Mouse (Mus musculus): ENCODE results near the gene Rtl8a.
"Not testable (repeated sequence)": the region's sequence is repeated elsewhere in the genome, so short reads cannot be mapped to it uniquely, and the experiment has no call there.

Gene Rtl8a

DNA sequence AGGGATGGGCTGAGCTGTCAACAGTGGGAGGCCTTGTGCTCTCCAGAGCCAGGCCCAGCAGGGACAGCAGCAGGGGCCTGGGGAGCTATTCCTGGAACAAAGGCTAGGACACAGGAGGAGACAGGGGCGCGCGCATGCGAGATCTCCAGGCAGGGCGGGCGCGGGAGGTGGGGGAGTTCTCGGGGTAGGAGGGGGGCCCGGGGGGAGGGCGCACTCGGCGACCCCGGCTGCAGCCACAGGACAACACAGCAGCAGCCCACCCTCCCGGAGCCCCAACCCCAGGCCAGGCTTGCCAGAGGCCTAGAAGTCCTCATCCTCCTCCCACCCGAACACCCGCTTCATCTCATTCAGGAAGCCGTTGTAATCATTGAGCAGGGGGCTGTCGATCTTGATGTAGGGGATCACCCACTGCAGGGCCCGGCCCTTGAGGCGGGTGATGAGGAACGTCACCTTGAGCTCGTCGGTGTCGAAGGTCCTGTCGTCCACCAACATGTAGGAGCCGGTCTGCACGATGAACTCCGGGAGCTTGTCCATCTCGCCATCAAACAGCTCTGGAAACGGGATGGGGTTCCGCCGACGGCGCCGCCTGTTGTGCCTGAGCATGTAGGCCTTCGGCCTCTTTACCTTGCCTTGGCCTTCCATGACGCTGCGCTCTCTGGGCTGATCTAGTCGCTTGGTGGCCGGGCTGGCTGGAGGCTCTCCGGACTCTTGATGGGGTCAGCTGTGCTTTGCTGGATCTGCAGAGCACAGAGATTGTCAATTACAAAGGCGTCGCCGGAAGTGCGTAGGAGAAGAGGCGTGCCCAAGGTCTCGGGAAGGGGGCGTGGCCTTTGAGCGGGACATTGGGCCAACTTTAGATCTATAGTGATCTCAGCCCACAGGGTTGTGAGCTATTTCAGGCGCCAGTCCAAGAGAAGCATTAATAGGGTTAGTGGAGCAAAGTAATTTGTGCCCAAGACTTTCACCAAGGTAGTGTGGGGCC lies at the start of gene Rtl8a:
Gene Rtl8a (minus strand): TSS at position 703 of the 982 bp plus-strand sequence.
- peak; percentile 49 to 55 for DNase-seq (ENCODE audit: low spot score in 2 of 2)

DNA sequence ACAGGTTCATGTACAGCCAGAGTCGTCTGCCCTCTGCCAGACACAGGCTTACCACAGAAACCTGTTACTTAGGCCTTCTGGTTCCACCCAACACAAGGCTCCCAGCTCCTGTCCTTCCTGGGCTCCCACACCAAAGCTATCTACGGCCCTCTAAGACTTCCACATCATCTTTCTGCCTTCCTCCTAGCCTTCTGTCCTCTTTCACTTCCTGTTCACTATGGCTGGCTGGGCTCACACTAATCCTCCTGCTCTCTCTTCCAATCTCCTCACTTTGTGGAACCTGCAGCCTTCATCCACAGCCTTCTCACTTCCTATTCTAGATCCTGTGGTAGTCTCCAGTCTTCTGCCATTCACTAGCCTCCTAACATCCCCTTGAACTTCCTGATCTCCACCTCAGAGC lies 49.7 kb upstream of the Rtl8a start:
- DNase-seq (ENCODE audit: low spot score in 2 of 2): no peak

DNA sequence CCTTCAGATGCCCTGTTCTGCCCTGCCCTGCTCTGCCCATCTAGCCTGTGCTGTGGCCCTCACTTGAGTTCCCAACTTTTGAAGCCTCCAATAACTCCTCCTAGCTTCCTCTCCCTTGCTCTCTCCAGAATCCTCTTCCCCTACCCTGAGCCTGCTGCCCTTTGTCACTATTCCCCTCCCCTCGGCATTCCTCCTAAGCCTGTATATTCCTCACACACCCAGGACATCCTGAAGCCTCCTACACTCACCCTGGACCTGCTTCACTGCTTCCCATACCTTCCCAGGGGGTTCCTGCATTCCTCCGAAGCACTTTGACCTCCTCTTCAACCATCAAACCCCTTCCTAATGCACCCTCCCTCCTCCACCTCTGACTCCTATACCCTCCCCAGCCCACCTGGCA lies 48.6 kb upstream of the Rtl8a start:
- no peak for DNase-seq (ENCODE audit: low spot score in 2 of 2)

DNA sequence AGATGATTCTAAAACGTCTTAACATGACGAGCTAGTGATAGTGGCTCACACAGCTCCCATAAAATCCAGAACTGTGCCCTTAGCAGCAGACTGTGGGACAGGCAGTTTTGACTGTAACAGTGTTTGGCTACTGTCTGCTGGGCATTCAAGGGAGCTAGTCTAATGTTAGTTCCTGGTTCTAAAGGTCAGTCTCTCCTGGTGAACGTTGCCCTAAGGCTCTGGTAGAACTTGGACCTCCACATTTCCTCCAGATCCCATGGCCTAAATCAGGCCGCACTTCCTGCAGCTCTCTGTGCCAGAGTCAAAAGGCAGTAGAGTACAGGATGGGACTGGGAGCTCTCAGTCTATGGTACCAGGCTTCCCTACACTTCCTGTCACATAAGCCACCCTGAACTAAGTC lies 41.2 kb upstream of the Rtl8a start:
- DNase-seq (ENCODE audit: low spot score in 2 of 2): not testable (repeated sequence)

DNA sequence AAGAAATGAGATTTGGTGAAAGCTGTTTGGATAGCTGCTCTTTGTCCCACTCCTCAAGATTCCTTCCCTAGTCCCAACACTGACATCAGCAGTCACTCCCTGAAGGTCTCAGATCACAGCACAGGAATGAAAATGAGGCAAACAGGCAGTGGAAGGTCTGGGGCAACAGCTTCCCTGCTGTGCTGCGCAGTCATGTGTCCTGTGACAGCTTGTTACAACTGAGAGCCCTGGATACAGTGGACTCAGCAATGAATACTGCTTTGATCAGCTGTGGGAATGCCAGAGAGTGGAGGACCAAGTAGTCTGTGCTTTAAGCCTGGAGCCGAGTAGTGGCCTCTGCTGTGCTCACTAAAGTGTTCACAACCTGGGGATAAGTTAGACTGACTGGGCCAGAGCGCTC lies 39.2 kb upstream of the Rtl8a start:
- not testable (repeated sequence) for DNase-seq (ENCODE audit: low spot score in 2 of 2)

DNA sequence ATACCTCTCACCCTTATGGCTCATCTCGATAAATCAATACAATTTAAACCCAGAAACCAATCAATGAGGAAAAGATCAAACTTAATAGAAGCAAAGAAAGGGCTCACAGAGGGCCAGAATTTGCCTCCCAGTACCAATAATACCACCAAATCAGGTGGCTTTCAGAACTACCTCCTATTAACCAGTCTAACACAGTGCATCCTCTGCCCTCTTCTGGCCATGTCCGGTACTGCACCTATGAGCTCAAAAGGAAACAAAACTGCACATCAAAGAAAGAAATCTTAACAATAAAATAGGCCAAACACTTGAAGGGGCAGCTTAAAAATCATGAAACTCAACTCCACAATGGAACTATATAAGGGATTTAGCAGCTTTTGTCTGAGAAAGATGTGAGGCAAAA lies 33.5 kb upstream of the Rtl8a start:
- DNase-seq (ENCODE audit: low spot score in 2 of 2): peak; percentile 29 to 62

DNA sequence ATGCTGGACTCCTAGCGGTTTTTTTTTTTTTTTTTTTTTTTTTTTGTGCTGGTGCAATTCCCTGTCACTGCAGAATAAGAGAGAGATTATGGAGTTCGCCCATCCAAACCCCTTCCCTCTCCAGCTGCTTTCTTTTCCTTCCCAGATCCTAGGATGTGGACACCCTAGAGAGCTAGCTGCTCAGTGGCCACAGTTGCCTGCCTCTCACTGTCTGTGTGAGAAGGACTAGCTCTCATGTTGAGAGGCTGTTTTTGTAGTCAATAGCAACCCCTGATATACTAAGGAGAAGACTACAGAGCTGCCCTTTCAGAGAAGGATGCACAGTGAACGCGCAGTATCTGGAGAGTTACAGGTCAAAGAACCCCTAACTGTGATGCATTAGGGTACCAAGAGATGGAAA lies 27.2 kb upstream of the Rtl8a start:
- not testable (repeated sequence) for DNase-seq (ENCODE audit: low spot score in 2 of 2)

DNA sequence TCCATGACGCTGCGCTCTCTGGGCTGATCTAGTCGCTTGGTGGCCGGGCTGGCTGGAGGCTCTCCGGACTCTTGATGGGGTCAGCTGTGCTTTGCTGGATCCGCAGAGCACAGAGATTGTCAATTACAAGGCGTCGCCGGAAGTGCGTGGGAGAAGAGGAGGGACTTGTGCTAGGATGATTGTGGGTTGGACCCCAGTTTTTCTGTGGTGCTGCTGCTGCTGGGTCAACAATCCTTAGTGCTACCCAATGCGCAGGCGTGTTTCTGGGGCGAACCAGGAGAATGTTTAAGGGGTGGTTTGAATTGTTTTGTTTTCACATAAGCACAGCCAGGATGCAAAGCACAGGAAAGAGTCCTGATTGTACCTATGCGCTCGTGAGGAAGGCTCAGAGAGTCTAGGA lies 26.8 kb upstream of the Rtl8a start, which contains the start of gene Rtl8b:
Gene Rtl8b (minus strand): TSS at position 115 of the 400 bp plus-strand sequence.
- DNase-seq (ENCODE audit: low spot score in 2 of 2): peak; percentile 51 to 57

DNA sequence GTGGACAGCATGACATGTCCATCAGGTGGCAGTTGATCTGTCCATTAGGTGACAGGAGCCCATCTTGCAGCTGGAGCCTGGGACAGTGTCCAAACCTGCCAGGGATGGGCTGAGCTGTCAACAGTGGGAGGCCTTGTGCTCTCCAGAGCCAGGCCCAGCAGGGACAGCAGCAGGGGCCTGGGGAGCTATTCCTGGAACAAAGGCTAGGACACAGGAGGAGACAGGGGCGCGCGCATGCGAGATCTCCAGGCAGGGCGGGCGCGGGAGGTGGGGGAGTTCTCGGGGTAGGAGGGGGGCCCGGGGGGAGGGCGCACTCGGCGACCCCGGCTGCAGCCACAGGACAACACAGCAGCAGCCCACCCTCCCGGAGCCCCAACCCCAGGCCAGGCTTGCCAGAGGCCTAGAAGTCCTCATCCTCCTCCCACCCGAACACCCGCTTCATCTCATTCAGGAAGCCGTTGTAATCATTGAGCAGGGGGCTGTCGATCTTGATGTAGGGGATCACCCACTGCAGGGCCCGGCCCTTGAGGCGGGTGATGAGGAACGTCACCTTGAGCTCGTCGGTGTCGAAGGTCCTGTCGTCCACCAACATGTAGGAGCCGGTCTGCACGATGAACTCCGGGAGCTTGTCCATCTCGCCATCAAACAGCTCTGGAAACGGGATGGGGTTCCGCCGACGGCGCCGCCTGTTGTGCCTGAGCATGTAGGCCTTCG lies 26.2 kb upstream of the Rtl8a start:
- DNase-seq (ENCODE audit: low spot score in 2 of 2): not testable (repeated sequence)

DNA sequence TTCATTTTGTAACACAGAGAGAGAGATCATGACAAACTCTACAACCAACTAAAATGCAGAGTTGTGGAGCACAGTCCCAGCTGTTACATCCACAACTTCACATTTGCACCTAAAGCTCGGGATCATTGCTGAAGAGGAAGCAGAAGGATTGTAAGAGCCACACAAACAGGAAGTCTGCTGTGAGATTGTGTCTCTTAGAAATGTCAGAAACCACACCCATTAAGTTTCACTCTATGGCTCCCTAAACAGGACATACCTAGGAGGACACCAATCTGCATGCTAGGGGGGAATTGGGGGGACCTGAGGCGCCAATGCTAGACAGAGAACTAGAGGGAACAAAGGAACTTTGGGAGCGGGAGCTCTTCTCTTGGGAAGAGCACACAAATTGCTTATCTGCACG lies 9.4 kb upstream of the Rtl8a start:
- not testable (repeated sequence) for DNase-seq (ENCODE audit: low spot score in 2 of 2)

DNA sequence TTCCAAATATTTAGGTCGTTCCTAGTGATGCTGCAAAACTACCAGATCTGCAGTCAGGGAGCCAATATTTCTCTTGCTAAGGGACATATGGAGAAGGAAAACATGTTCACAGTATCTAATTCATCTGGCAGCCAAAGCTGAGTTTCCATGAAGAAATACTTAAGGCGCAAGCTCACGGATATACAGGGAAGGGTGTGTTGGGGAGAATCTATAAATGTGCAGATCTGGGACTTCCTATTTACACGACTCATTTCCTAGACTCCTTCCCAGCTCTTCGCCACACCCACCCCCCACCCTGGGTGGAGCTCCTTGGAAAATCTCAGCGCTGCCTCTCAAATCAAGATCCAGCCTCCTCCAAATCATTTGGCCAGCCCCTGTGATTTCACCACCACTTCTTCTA lies 2.4 kb upstream of the Rtl8a start:
- DNase-seq (ENCODE audit: low spot score in 2 of 2): no peak

DNA sequence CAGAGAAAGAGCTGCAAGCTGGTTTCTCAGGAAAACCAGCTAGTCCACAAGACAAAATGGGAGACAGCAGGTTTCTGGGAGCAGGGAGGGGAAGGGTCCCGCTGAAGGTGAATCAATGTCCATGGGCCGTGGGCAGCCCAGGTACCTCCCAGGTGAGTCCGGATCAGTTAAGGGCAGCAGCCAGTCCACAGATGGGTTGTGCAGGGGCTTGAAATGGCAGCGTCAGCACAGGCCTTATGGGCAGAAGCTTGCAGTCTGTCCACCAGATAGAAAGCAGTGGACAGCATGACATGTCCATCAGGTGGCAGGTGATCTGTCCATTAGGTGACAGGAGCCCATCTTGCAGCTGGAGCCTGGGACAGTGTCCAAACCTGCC lies 890 bp downstream of the Rtl8a start:
- not testable (repeated sequence) for DNase-seq (ENCODE audit: low spot score in 2 of 2)

DNA sequence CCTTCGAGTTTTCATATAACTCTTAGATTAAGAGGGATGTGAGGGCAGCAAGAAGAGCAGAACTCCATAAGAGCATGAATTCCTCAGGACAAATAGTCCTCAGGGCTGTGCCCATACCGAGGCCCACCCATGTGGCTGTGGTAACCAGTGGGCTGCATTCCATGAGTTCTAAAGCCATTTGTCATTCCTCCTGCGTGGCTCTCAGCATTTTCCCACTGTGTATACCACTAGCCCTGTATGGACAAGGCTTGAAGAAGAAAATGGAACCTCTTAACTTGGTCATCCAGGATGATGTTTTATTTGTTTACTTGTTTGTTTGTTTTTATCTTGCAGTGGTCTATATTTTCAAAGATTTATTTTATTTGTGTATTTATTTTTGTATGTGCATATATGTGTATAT lies 5.4 kb downstream of the Rtl8a start:
- DNase-seq (ENCODE audit: low spot score in 2 of 2): not testable (repeated sequence)

DNA sequence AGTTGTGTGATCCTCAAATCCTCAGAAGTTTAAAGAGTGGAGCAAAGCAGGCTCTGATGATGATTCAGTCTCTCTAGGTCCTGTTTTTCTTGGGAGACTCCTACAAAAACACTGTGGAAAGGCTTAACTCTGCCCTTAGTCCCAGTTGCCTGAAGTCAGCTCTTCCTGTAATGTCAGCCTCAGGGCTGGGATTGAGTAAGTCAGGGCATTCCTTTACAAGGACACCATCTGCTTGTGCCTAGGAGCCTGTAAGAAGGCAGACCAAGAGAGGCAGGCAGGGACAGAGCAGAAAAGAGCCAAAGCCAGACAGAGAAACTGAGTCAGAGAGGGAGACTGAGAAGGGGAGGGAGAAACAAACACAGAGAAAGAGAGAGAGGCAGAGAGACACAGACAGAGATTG lies 32.1 kb downstream of the Rtl8a start:
- not testable (repeated sequence) for DNase-seq (ENCODE audit: low spot score in 2 of 2)

DNA sequence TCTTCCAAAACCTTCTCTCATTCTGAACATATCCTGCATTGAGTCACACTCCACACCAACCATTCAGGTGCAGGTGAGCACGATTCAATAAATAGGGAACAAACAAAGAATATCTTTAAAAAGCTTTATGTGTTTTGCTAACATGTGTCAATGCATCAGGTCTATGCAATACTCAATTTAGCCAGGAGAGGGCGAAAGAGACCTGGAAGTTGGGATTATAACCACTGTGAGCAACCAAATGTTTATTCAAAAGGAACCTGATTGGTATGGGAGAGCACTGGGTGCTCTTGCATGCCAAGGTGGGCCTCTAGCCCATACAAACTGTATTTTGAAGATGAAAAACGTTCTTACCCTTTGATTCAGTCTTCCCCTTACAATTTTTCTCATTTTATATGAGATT lies 32.9 kb downstream of the Rtl8a start:
- DNase-seq (ENCODE audit: low spot score in 2 of 2): peak; percentile 28 to 65

DNA sequence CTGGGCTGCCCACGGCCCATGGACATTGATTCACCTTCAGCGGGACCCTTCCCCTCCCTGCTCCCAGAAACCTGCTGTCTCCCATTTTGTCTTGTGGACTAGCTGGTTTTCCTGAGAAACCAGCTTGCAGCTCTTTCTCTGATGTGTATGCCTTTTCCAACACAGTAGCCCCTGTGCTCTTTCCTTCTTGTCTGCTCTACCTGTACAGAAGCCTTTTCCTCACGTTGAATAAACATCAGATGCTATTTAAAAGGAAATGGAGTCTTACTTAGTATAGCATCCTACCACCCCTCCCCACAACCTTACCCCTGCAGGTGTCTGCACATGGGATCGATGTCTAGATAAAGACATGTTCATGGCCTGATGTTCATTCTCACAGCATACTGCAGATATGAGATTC lies 34.6 kb downstream of the Rtl8a start, which contains the start of gene Gm14597:
Gene Gm14597 (minus strand): TSS at position 101 of the 400 bp plus-strand sequence.
- DNase-seq (ENCODE audit: low spot score in 2 of 2): not testable (repeated sequence)

DNA sequence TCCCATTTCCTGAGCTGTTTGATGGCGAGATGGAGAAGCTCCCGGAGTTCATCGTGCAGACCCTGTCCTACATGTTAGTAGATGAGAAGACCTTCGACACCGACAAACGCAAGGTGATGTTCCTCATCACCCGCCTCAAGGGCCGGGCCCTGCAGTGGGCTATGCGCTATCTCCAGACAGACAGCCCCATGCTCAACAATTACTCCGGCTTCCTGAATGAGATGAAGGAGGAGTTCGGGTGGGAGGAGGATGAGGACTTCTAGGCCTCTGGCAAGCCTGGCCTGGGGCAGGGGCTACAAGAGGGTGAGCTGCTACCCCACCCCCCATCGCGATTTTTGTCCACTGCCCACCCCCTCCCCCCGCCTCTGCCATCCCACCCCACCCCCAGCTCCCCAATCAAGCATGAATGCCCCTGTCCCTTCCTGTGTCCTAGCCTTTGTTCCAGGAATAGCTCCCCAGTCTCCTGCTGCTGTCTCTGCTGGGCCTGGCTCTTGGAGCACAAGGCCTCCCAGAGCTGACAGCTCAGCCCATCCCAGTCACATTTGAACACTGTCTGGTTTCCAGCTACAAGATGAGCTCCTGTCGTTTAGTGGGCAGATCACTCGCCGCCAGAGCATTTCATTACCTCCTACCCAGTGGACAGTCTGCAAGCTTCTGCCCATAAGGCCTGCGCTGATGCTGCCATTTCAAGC lies 35.2 kb downstream of the Rtl8a start:
- DNase-seq (ENCODE audit: low spot score in 2 of 2): no peak

DNA sequence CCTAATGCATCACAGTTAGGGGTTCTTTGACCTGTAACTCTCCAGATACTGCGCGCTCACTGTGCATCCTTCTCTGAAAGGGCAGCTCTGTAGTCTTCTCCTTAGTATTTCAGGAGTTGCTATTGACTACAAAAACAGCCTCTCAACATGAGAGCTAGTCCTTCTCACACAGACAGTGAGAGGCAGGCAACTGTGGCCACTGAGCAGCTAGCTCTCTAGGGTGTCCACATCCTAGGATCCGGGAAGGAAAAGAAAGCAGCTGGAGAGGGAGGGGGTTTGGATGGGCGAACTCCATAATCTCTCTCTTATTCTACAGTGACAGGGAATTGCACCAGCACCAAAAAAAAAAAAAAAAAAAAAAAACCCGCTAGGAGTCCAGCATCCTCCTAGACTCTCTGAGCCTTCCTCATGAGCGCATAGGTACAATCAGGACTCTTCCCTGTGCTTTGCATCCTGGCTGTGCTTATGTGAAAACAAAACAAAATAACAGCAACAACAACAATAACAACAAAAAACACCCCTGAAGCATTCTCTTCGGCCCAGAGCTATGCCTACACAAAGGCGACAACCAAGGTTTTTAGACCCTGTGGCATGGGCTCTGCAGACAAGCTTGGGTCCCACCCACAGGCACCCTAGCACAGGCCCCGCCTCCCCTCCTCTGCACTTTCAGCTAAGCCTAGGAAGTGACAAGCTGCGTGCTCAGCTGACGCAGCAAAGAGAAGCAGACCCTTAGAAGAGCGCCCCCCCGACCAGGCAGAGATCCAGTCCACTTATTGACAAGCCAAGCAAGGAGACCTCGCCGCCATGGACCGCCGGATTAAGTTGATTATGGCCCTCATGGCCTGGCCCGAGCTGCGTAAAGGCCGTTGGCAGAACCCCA lies 36.0 kb downstream of the Rtl8a start, which contains the start of gene Rtl8c:
Gene Rtl8c (plus strand): TSS at position 791 of the 880 bp plus-strand sequence.
- peak; percentile 58 to 61 for DNase-seq (ENCODE audit: low spot score in 2 of 2)

DNA sequence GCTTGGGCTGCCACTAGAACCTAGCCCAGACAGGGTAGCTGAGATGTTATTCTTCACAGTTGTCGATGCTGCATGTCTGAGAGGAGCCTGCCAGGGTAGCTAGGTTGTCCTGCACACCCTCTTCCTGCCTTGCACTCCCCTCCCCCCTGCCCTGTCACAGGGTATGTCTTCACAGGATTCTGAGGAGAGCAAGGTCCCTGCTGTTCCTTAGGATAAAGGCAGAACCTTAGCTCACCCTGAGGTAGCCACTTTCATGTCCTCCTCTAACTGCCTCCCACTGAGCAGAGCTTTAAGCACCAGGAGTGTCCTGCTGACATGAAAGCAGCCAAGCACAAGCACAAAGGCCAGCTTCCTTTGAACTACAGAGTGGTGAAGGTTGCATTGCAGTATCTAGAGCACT lies 37.3 kb downstream of the Rtl8a start:
- not testable (repeated sequence) for DNase-seq (ENCODE audit: low spot score in 2 of 2)

DNA sequence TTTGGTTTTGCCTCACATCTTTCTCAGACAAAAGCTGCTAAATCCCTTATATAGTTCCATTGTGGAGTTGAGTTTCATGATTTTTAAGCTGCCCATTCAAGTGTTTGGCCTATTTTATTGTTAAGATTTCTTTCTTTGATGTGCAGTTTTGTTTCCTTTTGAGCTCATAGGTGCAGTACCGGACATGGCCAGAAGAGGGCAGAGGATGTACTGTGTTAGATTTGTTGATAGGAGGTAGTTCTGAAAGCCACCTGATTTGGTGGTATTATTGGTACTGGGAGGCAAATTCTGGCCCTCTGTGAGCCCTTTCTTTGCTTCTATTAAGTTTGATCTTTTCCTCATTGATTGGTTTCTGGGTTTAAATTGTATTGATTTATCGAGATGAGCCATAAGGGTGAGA lies 43.5 kb downstream of the Rtl8a start:
- peak; percentile 19 to 40 for DNase-seq (ENCODE audit: low spot score in 2 of 2)

Data from thymus, postnatal 10 days (tissue).